ENCODE assay signal across 20 mouse cellular contexts in the genomic region with DNA sequence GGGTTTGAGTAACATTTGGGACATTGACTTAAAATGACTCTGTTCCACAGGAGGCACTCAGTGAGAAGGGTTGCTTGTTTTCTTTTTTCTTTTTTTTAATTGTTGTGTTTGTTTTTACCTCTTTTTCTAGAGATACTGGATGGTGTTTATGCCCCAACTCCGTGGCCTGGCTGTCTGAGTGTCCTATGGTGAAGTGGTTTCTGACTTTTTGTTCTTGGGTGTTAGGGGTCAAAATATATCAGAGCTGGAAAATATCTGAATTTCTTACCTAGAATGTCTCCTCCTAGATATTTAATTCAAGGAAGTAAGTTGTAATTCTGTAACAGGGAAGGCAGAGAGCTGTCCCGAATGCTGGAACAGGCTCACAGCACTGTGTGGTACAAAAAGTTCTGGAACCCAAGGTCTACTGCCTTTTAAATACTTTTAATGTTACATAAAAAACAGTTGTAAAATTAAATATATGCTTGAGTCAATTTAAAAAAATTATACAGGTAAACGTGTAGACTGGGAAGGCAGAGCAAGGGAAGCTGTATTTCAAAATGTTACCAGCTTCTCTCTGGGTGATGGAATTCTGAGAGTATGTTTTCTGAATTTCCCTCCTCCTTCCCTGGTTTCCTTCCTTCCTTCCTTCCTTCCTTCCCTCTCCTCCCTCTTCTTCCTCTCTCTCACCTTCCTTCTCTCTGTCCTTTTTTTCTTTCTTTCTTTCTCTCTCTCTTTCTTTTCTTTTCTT. TPM values are rescaled to one million over a fixed set of nuclear protein-coding genes. Genes with fewer than 3 reads are reported as not detected.
"Had no signal": no experiment of that assay in that cellular context is flagged by ENCODE, and none has a peak within 500 bp of the region (broad histone marks: within the 10 kb centered on the region; RNA-seq: fewer than 3 reads in every experiment).

No protein-coding gene starts in this region.

- H3K4me2 ChIP-seq: liver, embryonic 11.5 days; liver, embryonic 15.5 days; lung, embryonic 14.5 days; midbrain, embryonic 12.5 days; neural tube, embryonic 15.5 days had no signal

- H3K27me3 ChIP-seq: liver, embryonic 15.5 days; megakaryocyte, embryonic 14.5 days; midbrain, embryonic 12.5 days; neural tube, embryonic 15.5 days had no signal

- H3K9me3 ChIP-seq: limb, embryonic 10.5 days; liver, embryonic 15.5 days; megakaryocyte, embryonic 14.5 days; midbrain, embryonic 12.5 days; neural tube, embryonic 15.5 days had no signal

- H3K4me1 ChIP-seq: limb, embryonic 10.5 days; liver, embryonic 15.5 days; megakaryocyte, embryonic 14.5 days; midbrain, embryonic 12.5 days; neural tube, embryonic 15.5 days had no signal

- ATAC-seq: intestine, postnatal 0 days; midbrain, embryonic 16.5 days had no signal

- H3K9ac ChIP-seq: liver, embryonic 15.5 days; lung, embryonic 14.5 days; midbrain, embryonic 12.5 days; neural tube, embryonic 15.5 days had no signal

- DNase-seq: kidney, adult 8-10 months; kidney, postnatal 25 days; lung, embryonic 14.5 days; lung, postnatal 10 days; lung, postnatal 4 days; right cerebral cortex, postnatal 4 days; spleen, adult 18-20 months; thymus, adult 2 months; thymus, postnatal 4 days had no signal

- H3K4me3 ChIP-seq: limb, embryonic 10.5 days; liver, embryonic 15.5 days; megakaryocyte, embryonic 14.5 days; midbrain, embryonic 12.5 days; neural tube, embryonic 15.5 days had no signal

- H3K36me3 ChIP-seq: limb, embryonic 10.5 days; liver, embryonic 15.5 days; midbrain, embryonic 12.5 days; neural tube, embryonic 15.5 days had no signal

- H3K27ac ChIP-seq: limb, embryonic 10.5 days; liver, embryonic 15.5 days; midbrain, embryonic 12.5 days; neural tube, embryonic 15.5 days had no signal

RNA-seq across cellular contexts. Expression of gene Erich6, which starts 14.2 kb away (rescaled TPM):
- polyA plus RNA-seq: intestine, postnatal 0 days; kidney, embryonic 16.5 days; limb, embryonic 10.5 days; liver, embryonic 11.5 days; liver, embryonic 15.5 days; lung, embryonic 14.5 days; neural tube, embryonic 11.5 days; neural tube, embryonic 15.5 days; stomach, embryonic 14.5 days; thymus, adult 2 months had no signal
